Mouse (Mus musculus) heart, embryonic 13.5 days (tissue): ENCODE measurements at regions not wholly inside any gene's neighbourhood (a gene's known extent, or its start where the extent isn't known, plus 50 kb on each side); places are given as distances from the start of the nearest gene placed in this dataset.

Experiments
- ATAC-seq: fragments of 200-750 bp; cut with Nextera tagmentation; 2 replicates; pipeline ENCODE4 v1.8.0; 2017; ENCODE audit warnings: moderate TSS enrichment; ENCODE audit not compliant: insufficient number of reproducible peaks, low FRiP score, low TSS enrichment; ENCODE audit errors: extremely low read depth
- H3K27ac ChIP-seq: fragments of 300-500 bp; sonication (generic); replicated peaks from 2 replicates; pipeline ENCODE4 v1.5.1; 2015; ENCODE audit warnings: moderate library complexity, mild to moderate bottlenecking, inconsistent platforms
- H3K27me3 ChIP-seq: fragments of 300-500 bp; sonication (generic); replicated peaks from 2 replicates; pipeline ENCODE4 v1.6.1; 2015; ENCODE audit warnings: mild to moderate bottlenecking, inconsistent platforms
- H3K36me3 ChIP-seq: fragments of 300-500 bp; sonication (generic); 2 replicates; pipeline ENCODE4 v1.6.1; 2015; ENCODE audit warnings: mild to moderate bottlenecking, inconsistent platforms
- H3K4me1 ChIP-seq: fragments of 300-500 bp; sonication (generic); 2 replicates; pipeline ENCODE4 v1.6.1; 2015; ENCODE audit warnings: inconsistent platforms
- H3K4me2 ChIP-seq: fragments of 300-500 bp; sonication (generic); 2 replicates; pipeline ENCODE4 v1.6.1; 2015; ENCODE audit warnings: inconsistent platforms, mild to moderate bottlenecking, moderate library complexity
- H3K4me3 ChIP-seq: fragments of 300-500 bp; sonication (generic); 2 replicates; pipeline ENCODE4 v1.5.1; 2015; ENCODE audit warnings: moderate library complexity, mild to moderate bottlenecking, inconsistent platforms
- H3K9ac ChIP-seq: fragments of 300-500 bp; sonication (generic); 2 replicates; pipeline ENCODE4 v1.6.1; 2015; ENCODE audit warnings: inconsistent platforms, mild to moderate bottlenecking, moderate library complexity
- H3K9me3 ChIP-seq: fragments of 300-500 bp; sonication (generic); 2 replicates; pipeline ENCODE4 v1.6.1; 2016; ENCODE audit warnings: inconsistent platforms
- WGBS: fragments of 180-500 bp; shearing (Covaris S2); methylation state at CpG from one replicate; pipeline ENCODE4 v1.1.7; 2015; ENCODE audit warnings: mixed read lengths; 5-methylcytosine and 5-hydroxymethylcytosine counted together

- no peak overlapping the region for H3K27ac ChIP-seq
- no peak overlapping the region for H3K4me2 ChIP-seq
- H3K27me3 ChIP-seq, result no peaks in the 10 kb centered on the region
- H3K9me3 ChIP-seq, result no peaks in the 10 kb centered on the region
- H3K9ac ChIP-seq, result no peak overlapping the region
- no peaks in the 10 kb centered on the region for H3K36me3 ChIP-seq
- ATAC-seq, result no peak
- no peak overlapping the region for H3K4me3 ChIP-seq
- WGBS, result 58% methylated on average over 4 of the region's 4 CpGs
- H3K4me1 ChIP-seq, result peaks cover 7% of the 10 kb centered on the region
These were observed 644.5 kb downstream of the Pkhd1 start for GRCm38 (mm10) chr1:19973364-19973763.

GRCm38 (mm10) chr1:19973981-19974380 lies 643.9 kb downstream of the Pkhd1 start:
- H3K4me1 ChIP-seq, result peaks cover 7% of the 10 kb centered on the region
- no peak for ATAC-seq
- WGBS, result 31% methylated on average over 2 of the region's 2 CpGs
- no peaks in the 10 kb centered on the region for H3K27me3 ChIP-seq
- no peak overlapping the region for H3K9ac ChIP-seq
- H3K36me3 ChIP-seq, result no peaks in the 10 kb centered on the region
- H3K4me3 ChIP-seq, result no peak overlapping the region
- H3K27ac ChIP-seq, result no peak overlapping the region
- H3K9me3 ChIP-seq, result no peaks in the 10 kb centered on the region
- H3K4me2 ChIP-seq, result no peak overlapping the region

- no peak overlapping the region for H3K9ac ChIP-seq
- no peaks in the 10 kb centered on the region for H3K36me3 ChIP-seq
- peaks cover 7% of the 10 kb centered on the region for H3K4me1 ChIP-seq
- no peaks in the 10 kb centered on the region for H3K9me3 ChIP-seq
- H3K27ac ChIP-seq, result no peak overlapping the region
- no peak for ATAC-seq
- H3K27me3 ChIP-seq, result no peaks in the 10 kb centered on the region
- H3K4me2 ChIP-seq, result no peak overlapping the region
- no peak overlapping the region for H3K4me3 ChIP-seq
These were observed 642.4 kb downstream of the Pkhd1 start for GRCm38 (mm10) chr1:19975436-19975835.

GRCm38 (mm10) chr1:19981189-19981588 lies 636.7 kb downstream of the Pkhd1 start:
- Histone ChIP-seq H3K36me3 (no peaks in the 10 kb centered on the region), H3K27me3 (no peaks in the 10 kb centered on the region), H3K27ac (no peak overlapping the region), H3K4me3 (no peak overlapping the region), H3K9me3 (no peaks in the 10 kb centered on the region), H3K9ac (no peak overlapping the region), H3K4me2 (no peak overlapping the region), H3K4me1 (no peaks in the 10 kb centered on the region)
- 68% methylated on average over 1 of the region's 1 CpGs for WGBS
- no peak for ATAC-seq

- Histone ChIP-seq H3K9ac (no peak overlapping the region), H3K4me3 (no peak overlapping the region), H3K9me3 (no peaks in the 10 kb centered on the region), H3K27me3 (no peaks in the 10 kb centered on the region), H3K27ac (no peak overlapping the region), H3K36me3 (no peaks in the 10 kb centered on the region), H3K4me1 (no peaks in the 10 kb centered on the region), H3K4me2 (no peak overlapping the region)
- ATAC-seq, result no peak
- 68% methylated on average over 3 of the region's 3 CpGs for WGBS
These were observed 635.1 kb downstream of the Pkhd1 start for GRCm38 (mm10) chr1:19982791-19983190.

GRCm38 (mm10) chr1:19983504-19983903 lies 634.4 kb downstream of the Pkhd1 start:
- no peak for ATAC-seq
- H3K4me1 ChIP-seq, result no peaks in the 10 kb centered on the region
- H3K9me3 ChIP-seq, result no peaks in the 10 kb centered on the region
- H3K27ac ChIP-seq, result no peak overlapping the region
- H3K4me2 ChIP-seq, result no peak overlapping the region
- no peak overlapping the region for H3K9ac ChIP-seq
- no peaks in the 10 kb centered on the region for H3K36me3 ChIP-seq
- WGBS, result 41% methylated on average over 2 of the region's 2 CpGs
- H3K4me3 ChIP-seq, result no peak overlapping the region
- H3K27me3 ChIP-seq, result no peaks in the 10 kb centered on the region

- Histone ChIP-seq H3K4me3 (no peak overlapping the region), H3K27ac (no peak overlapping the region), H3K27me3 (no peaks in the 10 kb centered on the region), H3K36me3 (no peaks in the 10 kb centered on the region), H3K9me3 (no peaks in the 10 kb centered on the region), H3K9ac (no peak overlapping the region), H3K4me2 (no peak overlapping the region), H3K4me1 (no peaks in the 10 kb centered on the region)
- WGBS, result 57% methylated on average over 4 of the region's 4 CpGs
- no peak for ATAC-seq
These were observed 627.9 kb downstream of the Pkhd1 start for GRCm38 (mm10) chr1:19989921-19990320.
